Mouse (Mus musculus) intestine, embryonic 15.5 days (tissue): ENCODE measurements around the gene Egfl8. TPM values are rescaled to one million over a fixed set of nuclear protein-coding genes. Genes with fewer than 3 reads are reported as not detected.
A peak's percentile ranks its signal among the peaks of the same experiment; 100 is the strongest.

Source experiments
- ATAC-seq: fragments of 200-750 bp; cut with Nextera tagmentation; 2 replicates; pipeline ENCODE4 v1.8.0; 2017; ENCODE audit warnings: moderate TSS enrichment, moderate library complexity
- H3K27ac ChIP-seq: fragments of 300-500 bp; sonication (generic); 2 replicates; pipeline ENCODE4 v1.5.1; 2015; ENCODE audit warnings: mild to moderate bottlenecking, inconsistent platforms
- H3K27me3 ChIP-seq: fragments of 300-500 bp; sonication (generic); replicated peaks from 2 replicates; pipeline ENCODE4 v1.6.1; 2015; ENCODE audit warnings: inconsistent platforms
- H3K36me3 ChIP-seq: fragments of 300-500 bp; sonication (generic); 2 replicates; pipeline ENCODE4 v1.6.1; 2015; ENCODE audit warnings: inconsistent platforms
- H3K4me1 ChIP-seq: fragments of 300-500 bp; sonication (generic); replicated peaks from 2 replicates; pipeline ENCODE4 v1.6.1; 2015; ENCODE audit warnings: inconsistent platforms
- H3K4me2 ChIP-seq: fragments of 300-500 bp; sonication (generic); replicated peaks from 2 replicates; pipeline ENCODE4 v1.6.1; 2015; ENCODE audit warnings: mild to moderate bottlenecking, inconsistent platforms
- H3K4me3 ChIP-seq: fragments of 300-500 bp; sonication (generic); replicated peaks from 2 replicates; pipeline ENCODE4 v1.5.1; 2015; ENCODE audit warnings: inconsistent platforms
- H3K9ac ChIP-seq: fragments of 300-500 bp; sonication (generic); 2 replicates; pipeline ENCODE4 v1.6.1; 2015; ENCODE audit warnings: inconsistent platforms
- H3K9me3 ChIP-seq: fragments of 300-500 bp; sonication (generic); 2 replicates; pipeline ENCODE4 v1.6.1; 2016; ENCODE audit warnings: inconsistent platforms
- WGBS: fragments of 180-500 bp; shearing (Covaris S2); methylation state at CpG from one replicate; pipeline ENCODE4 v1.1.7; 2015; 5-methylcytosine and 5-hydroxymethylcytosine counted together
- polyA plus RNA-seq: library from polyadenylated mRNA; unstranded; fragments of >200 nt; fragmentation: Nextera tagmentation; extraction: Ambion mirVana; gene quantifications from 2 replicates; pipeline ENCODE4 v1.2.1, GENCODE M21; 2015

The Egfl8 gene
- polyA plus RNA-seq, 1 experiment from 2014 or later: 3.0 TPM

DNA sequence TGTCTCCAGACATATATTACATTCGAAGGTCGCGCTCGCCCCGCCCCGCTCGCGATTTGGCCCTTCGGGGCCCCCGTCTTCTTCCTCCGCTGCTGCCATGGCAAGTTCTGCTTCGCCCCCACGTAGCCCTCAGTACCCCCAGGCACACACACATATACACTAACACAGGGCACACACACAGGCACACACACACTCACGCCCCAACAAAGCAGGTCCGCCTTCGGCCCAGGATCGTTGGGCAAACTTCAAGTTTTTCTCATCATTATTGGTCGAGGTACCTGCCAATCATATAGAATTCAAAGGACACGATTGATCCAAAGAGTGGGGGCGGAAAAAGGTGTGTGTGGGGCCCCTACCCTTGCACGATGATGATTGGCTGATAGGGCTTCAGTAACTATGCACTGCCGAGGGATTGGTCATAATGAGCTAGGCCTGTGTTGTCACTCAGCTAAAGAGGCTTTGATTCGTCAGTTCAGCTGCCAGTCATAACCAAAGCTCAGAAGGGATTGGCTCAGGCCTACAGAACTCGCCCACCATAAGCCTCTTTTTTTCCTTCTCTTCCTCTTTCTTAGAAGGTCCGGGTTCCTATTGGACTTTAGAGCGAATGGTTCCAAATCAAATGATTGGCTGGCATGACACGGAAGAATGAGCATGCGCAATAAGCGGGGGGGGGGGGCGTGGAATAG, 12.3 kb downstream of the Egfl8 start, which contains the start of gene Rnf5:
Gene Rnf5 (minus strand): TSS at position 316 of the 686 bp plus-strand sequence.
- Histone ChIP-seq H3K27ac (peak within 1 kb of the TSS; percentile 91), H3K27me3 (no peaks in the 10 kb centered on the region), H3K9ac (peak within 1 kb of the TSS; percentile 74), H3K9me3 (no peaks in the 10 kb centered on the region), H3K4me3 (peak within 1 kb of the TSS; percentile 88), H3K4me1 (peaks cover 43% of the 10 kb centered on the region), H3K4me2 (peak within 1 kb of the TSS; percentile 91), H3K36me3 (peaks cover 16% of the 10 kb centered on the region)
- WGBS: under 1% methylated on average over 30 of the region's 30 CpGs
- peak; percentile 95 for ATAC-seq

DNA sequence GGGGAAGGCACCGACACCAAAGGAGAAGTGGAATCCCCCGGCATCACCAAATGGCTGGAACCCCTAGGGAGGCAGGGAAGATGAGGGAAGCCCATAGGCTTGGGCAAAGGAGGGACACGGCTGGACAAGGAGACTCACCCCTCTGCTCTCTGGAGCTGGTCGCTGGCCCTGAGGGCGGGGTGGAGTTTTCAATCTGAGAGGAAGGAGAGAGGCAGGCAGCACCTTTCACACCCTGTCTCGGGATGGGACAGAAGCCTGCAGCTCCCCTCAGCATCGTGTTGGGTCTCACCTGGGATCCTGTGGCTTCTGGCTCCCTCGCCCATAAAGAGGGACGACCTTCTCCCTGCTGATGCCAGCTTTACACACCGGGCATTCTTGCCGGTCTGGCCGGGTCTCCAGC, 14.0 kb downstream of the Egfl8 start:
- Histone ChIP-seq H3K9ac (no peak overlapping the region), H3K27me3 (no peaks in the 10 kb centered on the region), H3K36me3 (peaks cover 16% of the 10 kb centered on the region), H3K27ac (no peak overlapping the region), H3K9me3 (no peaks in the 10 kb centered on the region), H3K4me1 (peaks cover 42% of the 10 kb centered on the region), H3K4me3 (no peak overlapping the region), H3K4me2 (peak overlapping the region; percentile 80)
- no peak for ATAC-seq
- 84% methylated on average over 12 of the region's 12 CpGs for WGBS

DNA sequence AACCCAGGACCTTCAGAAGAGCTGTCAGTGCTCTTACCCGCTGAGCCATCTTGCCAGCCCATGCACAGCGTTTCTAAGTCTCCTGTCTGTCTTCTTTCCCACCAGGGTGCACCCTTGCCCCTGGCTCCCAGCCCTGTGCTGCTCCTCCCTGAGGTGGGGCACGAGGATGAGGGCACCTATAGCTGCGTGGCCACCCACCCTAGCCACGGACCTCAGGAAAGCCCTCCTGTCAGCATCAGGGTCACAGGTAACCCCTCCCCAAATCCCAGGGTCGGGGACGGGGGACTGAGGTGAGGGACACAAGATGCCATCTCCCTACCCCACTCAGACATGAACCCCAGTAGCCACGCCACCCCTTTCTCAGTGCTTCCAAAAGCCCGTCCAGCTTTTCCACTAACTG, 15.9 kb downstream of the Egfl8 start:
- WGBS: 78% methylated on average over 9 of the region's 9 CpGs
- Histone ChIP-seq H3K4me3 (no peak overlapping the region), H3K4me1 (peaks cover 45% of the 10 kb centered on the region), H3K9me3 (no peaks in the 10 kb centered on the region), H3K27me3 (no peaks in the 10 kb centered on the region), H3K27ac (no peak overlapping the region), H3K4me2 (no peak overlapping the region), H3K36me3 (peaks cover 26% of the 10 kb centered on the region), H3K9ac (no peak overlapping the region)
- no peak for ATAC-seq

DNA sequence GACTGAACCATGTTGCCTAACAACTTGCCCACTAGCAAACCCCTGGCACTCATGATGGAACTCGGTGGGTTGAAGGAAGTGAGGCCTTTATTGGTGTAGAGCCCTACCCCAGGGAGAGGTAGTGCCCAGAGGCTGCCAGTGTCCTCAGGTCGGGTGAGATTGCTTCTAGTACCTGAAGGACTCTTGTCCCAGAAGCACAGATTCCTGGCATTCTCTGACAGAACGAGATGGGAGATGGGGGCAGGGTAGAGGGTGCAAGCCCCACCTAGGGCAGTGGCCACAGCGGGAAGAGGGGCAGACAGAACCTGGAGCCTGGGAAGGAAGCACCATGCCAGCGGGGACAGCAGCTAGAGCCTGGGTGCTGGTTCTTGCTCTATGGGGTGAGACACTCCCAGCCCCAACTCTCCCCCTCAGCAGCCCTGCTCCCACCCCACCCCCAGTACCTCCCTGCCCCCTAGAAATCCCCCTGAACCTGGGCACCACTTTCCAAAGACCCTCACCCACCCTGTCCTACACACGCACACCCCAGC, 18.1 kb downstream of the Egfl8 start, which contains the start of gene Ager:
Gene Ager (plus strand): TSS at position 297 of the 530 bp plus-strand sequence.
- H3K4me2 ChIP-seq: peak within 1 kb of the TSS; percentile 29
- peaks cover 28% of the 10 kb centered on the region for H3K36me3 ChIP-seq
- WGBS: 20% methylated on average over 6 of the region's 6 CpGs
- no peaks in the 10 kb centered on the region for H3K9me3 ChIP-seq
- peak within 1 kb of the TSS; percentile 28; the same call in 1 of the 2 replicates for H3K9ac ChIP-seq
- no peaks in the 10 kb centered on the region for H3K27me3 ChIP-seq
- peaks cover 55% of the 10 kb centered on the region for H3K4me1 ChIP-seq
- peak within 1 kb of the TSS; percentile 40; the same call in 1 of the 2 replicates for H3K27ac ChIP-seq
- no peak within 1 kb of the TSS for H3K4me3 ChIP-seq
- no peak for ATAC-seq

DNA sequence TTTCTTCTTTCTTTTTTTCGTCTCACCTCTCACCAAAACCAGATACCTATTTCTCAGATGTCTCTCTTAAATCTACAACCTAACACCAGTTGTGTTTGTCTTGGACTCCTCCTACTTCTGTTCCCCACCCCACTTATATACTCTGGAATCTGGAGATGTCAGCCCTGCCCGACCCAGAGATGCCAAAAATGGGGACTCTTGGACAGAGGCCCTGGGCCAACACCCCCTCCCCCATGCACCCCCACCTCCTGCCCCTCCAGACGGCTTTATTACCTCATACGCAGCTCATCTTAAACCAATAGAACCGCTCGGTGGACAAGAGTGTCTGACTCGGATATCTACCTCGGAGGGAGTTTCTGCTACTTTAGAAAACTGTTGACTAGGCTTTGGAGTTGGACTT, 19.7 kb downstream of the Egfl8 start:
- H3K9ac ChIP-seq: no peak overlapping the region
- no peak overlapping the region for H3K4me2 ChIP-seq
- WGBS: 51% methylated on average over 8 of the region's 8 CpGs
- no peaks in the 10 kb centered on the region for H3K9me3 ChIP-seq
- no peaks in the 10 kb centered on the region for H3K27me3 ChIP-seq
- H3K27ac ChIP-seq: no peak overlapping the region
- no peak overlapping the region for H3K4me3 ChIP-seq
- ATAC-seq: no peak
- H3K36me3 ChIP-seq: peaks cover 23% of the 10 kb centered on the region
- peaks cover 54% of the 10 kb centered on the region for H3K4me1 ChIP-seq

DNA sequence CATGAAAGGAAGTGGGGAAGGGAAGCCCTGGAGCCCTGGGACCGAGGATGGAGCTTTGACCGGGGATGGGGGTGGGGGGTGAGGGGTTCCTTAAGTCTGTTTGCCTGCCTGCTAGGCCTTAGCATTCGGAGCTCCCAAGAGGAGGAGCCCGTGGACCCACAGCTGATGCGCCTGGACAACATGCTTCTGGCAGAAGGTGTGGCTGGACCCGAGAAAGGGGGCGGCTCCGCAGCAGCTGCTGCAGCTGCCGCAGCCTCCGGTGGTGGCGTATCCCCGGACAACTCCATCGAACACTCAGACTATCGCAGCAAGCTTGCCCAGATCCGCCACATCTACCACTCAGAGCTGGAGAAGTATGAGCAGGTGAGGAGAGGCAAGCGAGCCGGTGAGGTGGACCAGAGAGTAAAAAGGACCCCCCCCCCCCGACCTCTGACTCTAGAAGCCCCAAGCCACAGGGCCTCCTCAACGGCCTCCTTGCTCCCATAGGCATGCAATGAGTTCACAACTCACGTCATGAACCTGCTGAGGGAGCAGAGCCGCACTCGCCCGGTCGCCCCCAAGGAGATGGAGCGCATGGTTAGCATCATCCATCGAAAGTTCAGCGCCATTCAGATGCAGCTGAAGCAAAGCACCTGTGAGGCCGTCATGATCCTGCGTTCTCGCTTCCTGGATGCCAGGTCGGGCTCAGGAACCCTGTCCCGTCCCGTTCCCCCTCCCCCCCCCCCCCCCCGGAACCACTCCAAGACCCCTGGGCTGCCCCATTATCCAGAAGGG, 21.8 kb downstream of the Egfl8 start:
- Histone ChIP-seq H3K9ac (peak overlapping the region; percentile 95), H3K4me2 (peak overlapping the region; percentile 82), H3K36me3 (peaks cover 12% of the 10 kb centered on the region), H3K27me3 (no peaks in the 10 kb centered on the region), H3K9me3 (no peaks in the 10 kb centered on the region), H3K27ac (peak overlapping the region; percentile 97), H3K4me3 (peak overlapping the region; percentile 88), H3K4me1 (peaks cover 67% of the 10 kb centered on the region)
- WGBS: 40% methylated on average over 34 of the region's 34 CpGs
- no peak for ATAC-seq

DNA sequence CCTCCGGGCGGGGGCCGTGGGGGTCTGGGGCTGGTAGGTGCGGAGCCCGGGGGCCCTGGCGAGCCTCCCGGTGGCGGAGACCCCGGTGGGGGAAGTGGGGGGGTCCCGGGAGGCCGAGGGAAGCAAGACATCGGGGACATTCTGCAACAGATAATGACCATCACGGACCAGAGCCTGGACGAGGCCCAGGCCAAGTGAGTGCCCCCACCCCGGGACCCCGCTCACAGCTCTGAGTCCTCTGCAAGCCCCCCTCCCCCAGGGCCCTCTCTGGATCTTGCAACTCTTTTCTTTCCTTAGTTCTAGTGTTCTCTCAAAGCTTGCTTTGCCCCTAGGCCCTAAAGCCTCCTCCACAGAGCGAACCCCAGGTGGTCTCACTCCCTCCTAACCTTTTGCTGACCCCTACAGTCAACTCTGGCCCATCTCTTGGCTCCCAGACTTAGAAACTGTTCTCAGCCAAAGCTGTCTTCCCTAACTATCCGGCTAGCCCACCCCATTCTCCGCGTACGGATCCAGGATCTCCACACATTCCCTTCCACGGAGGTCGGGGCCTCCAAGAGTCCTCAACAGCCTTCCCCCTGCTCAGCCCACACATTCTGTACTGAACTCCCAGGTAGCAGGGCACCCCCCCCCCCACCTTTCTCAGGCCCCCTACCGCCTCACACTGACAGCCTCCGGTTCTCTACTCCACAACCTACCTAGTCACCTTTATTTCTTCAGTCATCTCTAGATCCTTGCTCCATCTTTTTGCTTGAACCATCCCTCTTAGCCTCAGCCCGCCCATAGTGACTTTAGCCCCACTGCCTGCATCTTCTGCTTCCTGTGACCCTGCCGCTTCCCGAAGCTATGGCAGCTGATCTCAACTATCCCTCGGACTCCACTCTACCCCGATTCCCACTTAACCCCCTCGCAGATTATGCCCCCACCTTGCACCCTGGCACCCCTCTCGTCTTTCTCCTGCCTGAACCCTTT, 22.9 kb downstream of the Egfl8 start:
- Histone ChIP-seq H3K27me3 (no peaks in the 10 kb centered on the region), H3K9me3 (no peaks in the 10 kb centered on the region), H3K36me3 (peaks cover 12% of the 10 kb centered on the region), H3K4me1 (peaks cover 69% of the 10 kb centered on the region), H3K4me2 (peak overlapping the region; percentile 82), H3K27ac (peak overlapping the region; percentile 97), H3K9ac (peak overlapping the region; percentile 95), H3K4me3 (peak overlapping the region; percentile 88)
- 1% methylated on average over 29 of the region's 32 CpGs for WGBS
- ATAC-seq: peak; percentile 7

DNA sequence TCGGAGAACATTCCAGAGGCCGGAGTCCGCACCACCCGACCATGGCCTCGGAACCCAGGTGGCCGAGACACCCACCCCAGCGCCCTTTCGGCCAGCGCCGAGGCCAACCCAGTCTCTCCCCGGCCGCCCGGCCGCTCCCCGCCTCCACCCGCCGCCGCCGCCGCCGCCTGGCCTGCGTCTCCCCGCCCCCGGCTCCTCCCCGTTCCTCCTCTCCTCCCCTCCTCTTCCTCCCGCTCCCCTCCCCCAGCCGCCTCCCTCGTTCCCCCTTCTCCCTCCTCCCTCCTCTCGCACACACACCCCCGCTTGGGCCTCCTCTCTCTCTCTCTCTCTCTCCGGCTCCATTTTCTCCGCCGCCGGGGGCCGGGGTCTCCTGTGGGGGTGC, 23.8 kb downstream of the Egfl8 start:
- ATAC-seq: peak; percentile 66
- H3K4me2 ChIP-seq: peak overlapping the region; percentile 82
- H3K36me3 ChIP-seq: peaks cover 12% of the 10 kb centered on the region
- H3K9ac ChIP-seq: peak overlapping the region; percentile 95
- H3K4me3 ChIP-seq: peak overlapping the region; percentile 88
- WGBS: under 1% methylated on average over 33 of the region's 35 CpGs
- H3K27ac ChIP-seq: peak overlapping the region; percentile 97
- peaks cover 64% of the 10 kb centered on the region for H3K4me1 ChIP-seq
- no peaks in the 10 kb centered on the region for H3K27me3 ChIP-seq
- no peaks in the 10 kb centered on the region for H3K9me3 ChIP-seq

DNA sequence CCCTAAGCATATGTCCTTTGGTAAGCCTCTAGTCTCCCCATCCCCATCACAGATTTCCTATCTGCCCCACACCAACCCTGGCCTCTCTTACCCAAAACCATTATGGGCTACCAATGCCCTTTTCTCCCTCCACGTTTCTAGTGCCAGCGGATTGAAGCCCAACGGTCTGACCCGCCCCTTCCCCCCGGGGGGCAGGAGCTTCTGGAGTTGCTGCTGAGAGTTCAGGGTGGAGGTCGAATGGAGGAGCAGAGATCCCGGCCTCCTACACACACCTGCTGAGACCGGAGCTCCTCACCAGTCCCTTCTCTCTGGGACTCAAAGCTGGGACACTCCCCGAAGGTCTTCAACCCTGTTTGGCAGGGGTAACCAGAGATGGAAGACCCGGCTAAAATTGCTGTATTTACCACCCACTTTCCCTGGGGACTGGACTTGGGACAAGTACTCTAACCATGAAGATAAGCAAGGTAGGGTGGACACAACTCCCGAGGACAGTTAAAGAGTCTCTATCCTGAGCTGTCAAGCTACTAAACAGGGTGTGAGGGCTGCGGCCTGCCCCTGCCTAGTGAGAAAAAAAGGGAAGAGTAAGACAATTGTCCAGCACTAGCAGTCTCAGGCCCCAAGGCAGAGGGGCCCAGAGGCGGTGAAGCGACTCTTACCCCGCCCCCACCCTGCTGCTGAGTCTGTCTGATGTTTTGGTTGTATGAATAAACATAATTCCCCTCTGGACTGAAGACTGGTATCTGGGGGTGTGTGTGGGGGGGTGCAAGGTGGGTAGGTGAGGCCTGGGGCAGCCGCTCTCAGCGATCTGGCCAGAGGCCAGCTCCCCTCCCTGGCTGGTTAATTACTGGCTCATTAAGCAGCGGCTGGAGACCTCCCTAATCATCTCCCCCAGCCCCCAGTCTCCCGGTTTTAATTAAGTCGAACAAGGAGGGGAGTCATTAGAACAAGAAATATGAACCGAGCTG, 24.5 kb downstream of the Egfl8 start, which contains the start of gene Pbx2:
Gene Pbx2 (plus strand): TSS at position 238 of the 965 bp plus-strand sequence.
- peak; percentile 5; the same call in 1 of the 2 replicates for ATAC-seq
- H3K4me2 ChIP-seq: peak within 1 kb of the TSS; percentile 82
- H3K4me3 ChIP-seq: peak within 1 kb of the TSS; percentile 88
- peak within 1 kb of the TSS; percentile 97 for H3K27ac ChIP-seq
- WGBS: 5% methylated on average over 21 of the region's 21 CpGs
- H3K4me1 ChIP-seq: peaks cover 64% of the 10 kb centered on the region
- H3K9me3 ChIP-seq: no peaks in the 10 kb centered on the region
- H3K36me3 ChIP-seq: peaks cover 12% of the 10 kb centered on the region
- H3K27me3 ChIP-seq: no peaks in the 10 kb centered on the region
- H3K9ac ChIP-seq: peak within 1 kb of the TSS; percentile 95

DNA sequence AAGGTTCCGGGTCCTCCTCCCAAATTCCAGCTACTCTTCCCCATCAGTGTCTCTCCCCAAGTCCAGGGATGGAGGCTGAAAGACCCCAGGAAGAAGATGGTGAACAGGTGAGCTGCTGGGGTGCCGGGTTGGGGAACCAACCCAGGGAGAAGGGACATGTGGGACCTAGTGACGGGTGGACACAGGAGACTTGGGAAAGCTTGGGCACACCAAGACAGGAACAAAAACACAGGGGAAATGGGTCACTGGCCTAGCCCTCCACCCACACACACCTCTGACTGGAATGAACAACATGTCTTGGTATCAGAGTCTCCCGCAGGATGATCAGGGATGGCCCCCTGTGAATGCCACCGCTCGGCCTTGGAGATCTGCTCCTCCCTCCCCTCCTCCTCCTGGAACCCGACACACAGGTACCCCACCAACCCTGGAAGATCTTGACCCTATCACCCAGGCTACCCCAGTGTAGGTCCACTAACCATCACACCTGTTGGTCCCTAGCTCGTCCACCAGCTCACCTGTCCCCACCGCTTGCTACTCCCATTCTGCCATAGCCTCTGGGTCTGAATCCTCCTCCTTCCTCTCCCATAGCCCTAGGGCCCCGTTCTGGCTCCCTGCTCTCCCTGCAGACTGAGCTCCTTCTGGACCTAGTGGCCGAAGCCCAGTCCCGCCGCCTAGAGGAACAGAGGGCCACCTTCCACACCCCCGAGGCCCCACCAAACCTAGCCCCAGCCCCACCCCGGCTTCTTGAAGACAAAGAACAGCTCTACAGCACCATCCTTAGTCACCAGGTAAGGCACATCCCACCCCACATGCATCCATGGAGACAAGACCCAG, 25.4 kb downstream of the Egfl8 start:
- no peak for ATAC-seq
- Histone ChIP-seq H3K9ac (0 out of 2 replicates have a peak overlapping the region, but pooled peaks have one; percentile 17), H3K27me3 (no peaks in the 10 kb centered on the region), H3K9me3 (no peaks in the 10 kb centered on the region), H3K4me1 (peaks cover 64% of the 10 kb centered on the region), H3K27ac (peak overlapping the region; percentile 97), H3K4me3 (peak overlapping the region; percentile 88; the same call in 1 of the 2 replicates), H3K36me3 (peaks cover 7% of the 10 kb centered on the region), H3K4me2 (peak overlapping the region; percentile 82)
- 64% methylated on average over 15 of the region's 15 CpGs for WGBS
